Mouse (Mus musculus): ENCODE data around the gene Galnt15. TPM values are rescaled to one million over a fixed set of nuclear protein-coding genes. Genes with fewer than 3 reads are reported as not detected.

The Galnt15 gene
- polyA plus RNA-seq (2015; fragmentation: Nextera tagmentation; extraction: Ambion mirVana), result 0.35 and 0.42 TPM in 2 replicates

DNA sequence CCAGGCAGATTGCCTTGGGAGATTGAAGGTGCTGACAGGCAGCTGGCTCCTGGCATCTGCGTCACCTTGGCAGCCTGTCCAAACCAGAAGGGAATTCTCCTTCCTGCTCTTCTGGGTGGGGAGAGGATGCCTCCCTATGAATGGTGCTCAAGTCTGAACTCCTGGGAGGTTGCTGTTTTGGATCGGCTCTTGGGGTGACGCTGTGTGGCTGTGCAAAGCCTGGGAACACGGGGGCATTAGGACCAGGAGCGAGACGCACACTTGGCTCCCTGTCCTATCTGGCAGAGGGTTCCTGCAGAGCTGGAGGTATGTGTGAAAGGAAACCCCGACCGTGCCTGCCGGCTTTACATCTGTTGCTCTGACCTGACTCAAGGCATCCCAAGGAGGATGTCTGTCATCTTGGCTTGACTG is at the start of gene Galnt15:
Gene Galnt15, plus strand, starts transcription at position 309 of the 411 bp plus-strand sequence.
- Histone ChIP-seq H3K4me2 (replicated peaks; ENCODE audit: low read depth) (peak within 1 kb of the TSS; percentile 30), H3K36me3 (ENCODE audit: control insufficient read depth, insufficient read depth) (no peaks in the 10 kb centered on the region), H3K9ac (ENCODE audit: low read depth, low read length) (no peak within 1 kb of the TSS), H3K4me3 (ENCODE audit: low read depth, low read length) (no peak within 1 kb of the TSS), H3K27me3 (replicated peaks; ENCODE audit: control insufficient read depth, insufficient read depth, low read length) (no peaks in the 10 kb centered on the region), H3K27ac (ENCODE audit: low read depth, low read length) (no peak within 1 kb of the TSS), H3K9me3 (ENCODE audit: control insufficient read depth) (no peaks in the 10 kb centered on the region), H3K4me1 (replicated peaks; ENCODE audit: control insufficient read depth, insufficient read depth, low read length) (no peaks in the 10 kb centered on the region; the same call in 1 of the 2 replicates)
- no peak for TF ChIP-seq CTCF (IDR thresholded peaks at IDR 0.05; ENCODE audit: low read depth)
- ATAC-seq, result no peak
- WGBS, result 19% methylated on average over 9 of the region's 9 CpGs

DNA sequence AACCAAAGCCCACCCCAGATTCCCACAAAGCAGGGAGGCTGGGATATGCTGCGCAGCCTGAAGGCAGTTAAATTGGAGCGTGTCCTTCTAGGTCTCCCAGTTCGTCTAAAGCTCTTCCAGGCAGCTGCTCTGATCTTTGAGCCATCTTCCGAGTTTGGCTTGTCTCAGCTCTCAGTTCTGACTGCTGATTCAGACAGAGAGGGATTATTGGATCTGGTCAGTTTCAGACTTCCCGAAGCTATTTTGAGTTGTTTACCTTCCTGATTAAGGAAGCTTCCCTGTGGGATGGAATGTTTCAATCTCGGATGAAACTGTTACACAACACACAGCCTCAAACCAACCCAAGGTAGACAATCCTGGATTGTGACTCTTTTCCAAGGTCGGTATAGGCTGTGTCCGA is 34.8 kb upstream of the Galnt15 start:
- 40% methylated on average over 8 of the region's 8 CpGs for WGBS
- Histone ChIP-seq H3K36me3 (ENCODE audit: control insufficient read depth, insufficient read depth) (no peaks in the 10 kb centered on the region), H3K27ac (ENCODE audit: low read depth, low read length) (no peak overlapping the region), H3K4me2 (replicated peaks; ENCODE audit: low read depth) (no peak overlapping the region), H3K27me3 (replicated peaks; ENCODE audit: control insufficient read depth, insufficient read depth, low read length) (no peaks in the 10 kb centered on the region), H3K4me1 (replicated peaks; ENCODE audit: control insufficient read depth, insufficient read depth, low read length) (no peaks in the 10 kb centered on the region), H3K9me3 (ENCODE audit: control insufficient read depth) (no peaks in the 10 kb centered on the region), H3K9ac (ENCODE audit: low read depth, low read length) (no peak overlapping the region), H3K4me3 (ENCODE audit: low read depth, low read length) (no peak overlapping the region)
- ATAC-seq, result no peak
- TF ChIP-seq CTCF (IDR thresholded peaks at IDR 0.05; ENCODE audit: low read depth), result no peak

DNA sequence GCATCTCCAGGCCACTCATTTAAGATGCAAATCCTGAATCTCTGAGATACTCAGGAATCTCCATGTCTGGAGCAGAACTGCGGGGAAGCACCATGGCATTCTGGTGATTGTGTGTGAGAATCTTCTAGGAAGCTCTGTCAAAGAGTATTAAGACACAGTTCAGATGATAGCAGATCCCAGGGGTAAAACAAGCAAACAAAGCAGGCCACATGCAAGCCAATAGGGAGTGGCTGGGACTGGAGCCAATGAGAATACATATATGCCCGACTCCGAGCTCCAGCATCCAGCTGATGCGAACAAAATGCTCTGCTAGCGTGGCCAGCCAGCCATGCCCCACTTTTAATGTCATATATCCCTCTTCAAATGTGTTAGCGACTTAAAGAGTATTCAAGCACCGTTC is 27.8 kb upstream of the Galnt15 start:
- Histone ChIP-seq H3K36me3 (ENCODE audit: control insufficient read depth, insufficient read depth) (no peaks in the 10 kb centered on the region), H3K9me3 (ENCODE audit: control insufficient read depth) (no peaks in the 10 kb centered on the region), H3K4me2 (replicated peaks; ENCODE audit: low read depth) (no peak overlapping the region), H3K4me1 (replicated peaks; ENCODE audit: control insufficient read depth, insufficient read depth, low read length) (no peaks in the 10 kb centered on the region), H3K27ac (ENCODE audit: low read depth, low read length) (no peak overlapping the region), H3K9ac (ENCODE audit: low read depth, low read length) (no peak overlapping the region), H3K27me3 (replicated peaks; ENCODE audit: control insufficient read depth, insufficient read depth, low read length) (no peaks in the 10 kb centered on the region), H3K4me3 (ENCODE audit: low read depth, low read length) (no peak overlapping the region)
- WGBS, result 78% methylated on average over 7 of the region's 7 CpGs
- no peak for ATAC-seq
- no peak for TF ChIP-seq CTCF (IDR thresholded peaks at IDR 0.05; ENCODE audit: low read depth)

DNA sequence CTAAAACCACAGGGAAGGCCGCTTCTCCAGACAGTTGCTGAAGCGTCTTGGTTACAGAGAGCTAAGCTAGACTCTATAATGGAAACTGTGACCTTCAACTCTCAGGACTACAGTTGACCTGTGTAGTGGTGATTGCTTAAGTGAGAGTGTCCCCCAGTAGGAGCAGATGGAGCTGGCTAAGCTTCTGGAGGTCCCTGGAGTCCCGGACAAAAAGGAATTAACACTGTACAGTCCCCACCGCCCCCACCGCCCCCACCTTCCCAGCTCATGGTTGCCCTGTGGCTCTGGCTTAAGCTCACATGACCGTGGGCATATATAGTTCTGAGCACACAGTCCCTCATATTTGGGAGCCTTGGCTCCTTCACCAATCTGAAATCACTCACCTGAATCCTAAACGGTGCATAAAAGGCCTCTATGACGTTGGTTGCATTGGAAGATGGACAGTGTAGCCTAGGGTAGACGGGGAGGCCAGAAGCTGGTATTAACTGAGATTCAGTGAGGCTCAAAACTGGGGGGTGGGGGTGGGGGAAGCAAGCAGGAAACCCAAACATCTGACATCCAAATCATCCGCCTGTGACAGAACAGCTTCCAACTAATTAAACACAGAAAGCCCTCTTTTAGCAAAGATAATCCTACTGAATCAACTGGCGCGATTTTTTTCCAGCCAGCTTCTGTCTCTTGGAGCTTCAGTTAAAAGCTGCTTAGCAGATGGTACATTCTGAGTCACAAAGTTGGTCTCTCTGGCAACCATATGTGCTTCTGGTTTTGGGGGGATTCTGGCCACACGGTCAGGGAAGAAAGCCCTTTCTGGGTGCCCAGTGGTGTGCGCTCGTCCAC is 26.1 kb upstream of the Galnt15 start:
- TF ChIP-seq CTCF (IDR thresholded peaks at IDR 0.05; ENCODE audit: low read depth), result no peak
- no peaks in the 10 kb centered on the region for H3K9me3 ChIP-seq (ENCODE audit: control insufficient read depth)
- H3K27ac ChIP-seq (ENCODE audit: low read depth, low read length), result no peak overlapping the region
- H3K4me3 ChIP-seq (ENCODE audit: low read depth, low read length), result no peak overlapping the region
- H3K36me3 ChIP-seq (ENCODE audit: control insufficient read depth, insufficient read depth), result no peaks in the 10 kb centered on the region
- WGBS, result 84% methylated on average over 15 of the region's 15 CpGs
- no peak overlapping the region for H3K4me2 ChIP-seq (replicated peaks; ENCODE audit: low read depth)
- ATAC-seq, result no peak
- no peak overlapping the region for H3K9ac ChIP-seq (ENCODE audit: low read depth, low read length)
- no peaks in the 10 kb centered on the region for H3K27me3 ChIP-seq (replicated peaks; ENCODE audit: control insufficient read depth, insufficient read depth, low read length)
- no peaks in the 10 kb centered on the region for H3K4me1 ChIP-seq (replicated peaks; ENCODE audit: control insufficient read depth, insufficient read depth, low read length)

DNA sequence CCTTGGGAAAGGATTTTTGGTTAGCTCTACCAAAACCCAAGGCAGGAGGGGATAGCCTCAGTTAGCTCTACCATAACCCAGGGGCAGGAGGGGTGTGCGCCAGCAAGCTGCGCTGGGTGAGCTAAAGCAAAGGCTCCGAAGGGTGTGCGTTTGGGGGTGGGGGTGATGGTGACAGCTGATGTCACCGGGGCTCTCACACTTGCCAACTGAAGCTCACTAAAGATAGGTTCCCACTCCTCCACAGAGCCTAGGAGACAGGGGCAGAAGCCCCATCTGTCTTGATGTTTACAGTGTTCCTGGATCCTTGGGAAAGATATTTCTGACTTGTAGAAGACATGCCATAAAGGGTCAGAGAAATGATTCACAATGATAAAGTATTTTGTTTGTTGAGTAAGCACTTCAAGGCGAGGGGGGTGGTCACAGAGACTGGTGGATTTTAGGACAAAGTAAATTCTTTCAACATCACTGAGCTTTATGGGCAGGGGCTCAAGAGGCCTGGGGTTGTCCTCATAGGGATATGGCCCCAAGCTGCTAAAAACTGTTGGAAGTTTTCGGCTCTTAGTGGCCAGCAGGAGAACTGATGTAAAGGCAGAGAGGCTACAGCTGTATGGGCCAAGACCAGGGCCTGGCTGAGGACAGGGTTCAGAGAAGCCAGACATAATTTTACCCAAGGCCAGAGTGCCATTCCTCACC is 24.7 kb upstream of the Galnt15 start:
- no peak overlapping the region for H3K4me3 ChIP-seq (ENCODE audit: low read depth, low read length)
- H3K27me3 ChIP-seq (replicated peaks; ENCODE audit: control insufficient read depth, insufficient read depth, low read length), result no peaks in the 10 kb centered on the region
- no peaks in the 10 kb centered on the region for H3K9me3 ChIP-seq (ENCODE audit: control insufficient read depth)
- no peaks in the 10 kb centered on the region for H3K4me1 ChIP-seq (replicated peaks; ENCODE audit: control insufficient read depth, insufficient read depth, low read length)
- H3K4me2 ChIP-seq (replicated peaks; ENCODE audit: low read depth), result no peak overlapping the region
- no peaks in the 10 kb centered on the region for H3K36me3 ChIP-seq (ENCODE audit: control insufficient read depth, insufficient read depth)
- no peak overlapping the region for H3K9ac ChIP-seq (ENCODE audit: low read depth, low read length)
- no peak for TF ChIP-seq CTCF (IDR thresholded peaks at IDR 0.05; ENCODE audit: low read depth)
- H3K27ac ChIP-seq (ENCODE audit: low read depth, low read length), result no peak overlapping the region
- 66% methylated on average over 7 of the region's 7 CpGs for WGBS
- ATAC-seq, result no peak

DNA sequence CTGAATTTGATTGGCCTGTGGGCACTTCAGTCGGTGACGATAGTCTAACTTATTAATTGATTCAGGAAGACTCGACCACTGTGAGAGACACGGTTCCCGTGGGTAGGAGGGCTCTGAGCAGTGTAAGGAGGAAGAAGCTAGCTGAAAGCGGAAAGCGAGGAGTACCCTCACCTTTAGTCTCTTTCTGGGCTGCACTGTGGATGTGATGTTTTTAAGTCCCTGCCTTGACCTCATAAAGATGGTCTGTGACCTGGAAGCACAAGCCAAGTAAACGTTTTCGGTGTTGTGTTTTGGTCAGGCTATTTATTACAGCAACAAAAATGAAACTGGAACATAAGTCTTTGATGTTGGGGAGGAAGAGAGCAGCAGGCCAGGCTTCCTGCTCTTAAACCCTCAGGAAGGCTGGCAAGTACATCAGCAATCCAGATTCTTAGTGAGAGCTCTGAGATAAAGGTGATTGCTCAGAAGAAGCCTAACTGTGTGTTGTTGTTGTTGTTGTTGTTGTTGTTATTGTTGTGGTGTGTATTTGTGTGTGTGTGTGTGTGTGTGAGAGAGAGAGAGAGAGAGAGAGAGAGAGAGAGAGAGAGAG is 23.0 kb upstream of the Galnt15 start:
- no peak for ATAC-seq
- Histone ChIP-seq H3K4me1 (replicated peaks; ENCODE audit: control insufficient read depth, insufficient read depth, low read length) (no peaks in the 10 kb centered on the region), H3K27me3 (replicated peaks; ENCODE audit: control insufficient read depth, insufficient read depth, low read length) (no peaks in the 10 kb centered on the region), H3K4me2 (replicated peaks; ENCODE audit: low read depth) (no peak overlapping the region), H3K27ac (ENCODE audit: low read depth, low read length) (no peak overlapping the region), H3K36me3 (ENCODE audit: control insufficient read depth, insufficient read depth) (no peaks in the 10 kb centered on the region), H3K9me3 (ENCODE audit: control insufficient read depth) (no peaks in the 10 kb centered on the region), H3K9ac (ENCODE audit: low read depth, low read length) (no peak overlapping the region), H3K4me3 (ENCODE audit: low read depth, low read length) (no peak overlapping the region)
- no peak for TF ChIP-seq CTCF (IDR thresholded peaks at IDR 0.05; ENCODE audit: low read depth)
- 76% methylated on average over 9 of the region's 9 CpGs for WGBS

All from intestine, postnatal 0 days (tissue).